Mouse (Mus musculus) lung, adult 2 months (tissue): ENCODE measurements around the gene E4f1.

ENCODE experiments used
- CTCF ChIP-seq: fragments of 200-500 bp; IDR thresholded peaks from 2 replicates; pipeline ENCODE4 v1.5.1; 2011; ENCODE audit warnings: mild to moderate bottlenecking, low read length, control low read depth; ENCODE audit not compliant: insufficient read depth
- POLR2A ChIP-seq: fragments of 200-500 bp; IDR thresholded peaks from 2 replicates; pipeline ENCODE4 v1.6.1; 2011; ENCODE audit warnings: low read depth, mild to moderate bottlenecking, control low read depth, low read length, borderline replicate concordance; ENCODE audit errors: extremely low read depth

GRCm38 (mm10) chr17:24506332-24507070 lies 36.4 kb upstream of the E4f1 start:
- TF ChIP-seq CTCF (no peak), POLR2A (no peak)
